Mouse (Mus musculus) embryonic facial prominence, embryonic 13.5 days (tissue): ENCODE measurements at regions not wholly inside any gene's neighbourhood (a gene's known extent, or its start where the extent isn't known, plus 50 kb on each side); places are given as distances from the start of the nearest gene placed in this dataset.

ENCODE experiments used
- ATAC-seq: fragments of 200-750 bp; cut with Nextera tagmentation; 2 replicates; pipeline ENCODE4 v1.8.0; 2017; ENCODE audit warnings: low read depth; ENCODE audit not compliant: insufficient number of reproducible peaks, insufficient read depth, low FRiP score, low TSS enrichment
- H3K27ac ChIP-seq: fragments of 300-500 bp; sonication (generic); 2 replicates; pipeline ENCODE4 v1.5.1; 2015; ENCODE audit warnings: moderate library complexity, mild to moderate bottlenecking, inconsistent platforms
- H3K27me3 ChIP-seq: fragments of 300-500 bp; sonication (generic); 2 replicates; pipeline ENCODE4 v1.6.1; 2015; ENCODE audit warnings: mild to moderate bottlenecking, inconsistent platforms
- H3K36me3 ChIP-seq: fragments of 300-500 bp; sonication (generic); 2 replicates; pipeline ENCODE4 v1.6.1; 2015; ENCODE audit warnings: mild to moderate bottlenecking, inconsistent platforms
- H3K4me1 ChIP-seq: fragments of 300-500 bp; sonication (generic); 2 replicates; pipeline ENCODE4 v1.6.1; 2015; ENCODE audit warnings: inconsistent platforms
- H3K4me2 ChIP-seq: fragments of 300-500 bp; sonication (generic); 2 replicates; pipeline ENCODE4 v1.6.1; 2015; ENCODE audit warnings: moderate library complexity, mild to moderate bottlenecking, inconsistent platforms
- H3K4me3 ChIP-seq: fragments of 300-500 bp; sonication (generic); 2 replicates; pipeline ENCODE4 v1.5.1; 2015; ENCODE audit warnings: mild to moderate bottlenecking, inconsistent platforms
- H3K9ac ChIP-seq: fragments of 300-500 bp; sonication (generic); 2 replicates; pipeline ENCODE4 v1.6.1; 2015; ENCODE audit warnings: mild to moderate bottlenecking, inconsistent platforms
- H3K9me3 ChIP-seq: fragments of 300-500 bp; sonication (generic); 2 replicates; pipeline ENCODE4 v1.6.1; 2016; ENCODE audit warnings: inconsistent platforms
- WGBS: fragments of 180-500 bp; shearing (Covaris S2); methylation state at CpG from one replicate; pipeline ENCODE4 v1.1.7; 2015; ENCODE audit warnings: mixed read lengths; 5-methylcytosine and 5-hydroxymethylcytosine counted together

DNA sequence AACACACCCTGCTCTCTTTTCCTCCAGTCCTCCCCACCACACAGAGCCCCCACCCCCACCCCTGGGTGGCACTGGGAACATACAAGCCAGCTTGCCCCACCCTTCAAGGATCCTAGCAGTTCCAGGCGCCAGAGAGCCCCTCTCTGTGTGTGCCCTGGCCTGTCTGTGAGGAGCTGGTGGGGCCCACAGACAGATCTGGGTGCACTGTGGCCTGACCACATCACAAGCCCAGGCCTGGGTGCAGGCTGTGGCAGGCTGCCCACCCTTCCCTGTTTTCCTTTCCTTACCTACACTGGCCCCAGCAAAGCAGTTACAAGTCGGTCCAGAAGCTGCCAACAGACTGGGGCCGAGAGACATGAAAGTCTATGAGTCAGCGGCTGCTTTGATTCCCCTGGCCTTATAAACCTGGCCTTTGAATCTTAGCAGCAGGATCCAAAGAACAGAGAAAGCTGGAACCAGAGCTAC, 74.8 kb upstream of the Spred2 start:
- peak overlapping the region; percentile 65 for H3K27ac ChIP-seq
- no peaks in the 10 kb centered on the region for H3K9me3 ChIP-seq

DNA sequence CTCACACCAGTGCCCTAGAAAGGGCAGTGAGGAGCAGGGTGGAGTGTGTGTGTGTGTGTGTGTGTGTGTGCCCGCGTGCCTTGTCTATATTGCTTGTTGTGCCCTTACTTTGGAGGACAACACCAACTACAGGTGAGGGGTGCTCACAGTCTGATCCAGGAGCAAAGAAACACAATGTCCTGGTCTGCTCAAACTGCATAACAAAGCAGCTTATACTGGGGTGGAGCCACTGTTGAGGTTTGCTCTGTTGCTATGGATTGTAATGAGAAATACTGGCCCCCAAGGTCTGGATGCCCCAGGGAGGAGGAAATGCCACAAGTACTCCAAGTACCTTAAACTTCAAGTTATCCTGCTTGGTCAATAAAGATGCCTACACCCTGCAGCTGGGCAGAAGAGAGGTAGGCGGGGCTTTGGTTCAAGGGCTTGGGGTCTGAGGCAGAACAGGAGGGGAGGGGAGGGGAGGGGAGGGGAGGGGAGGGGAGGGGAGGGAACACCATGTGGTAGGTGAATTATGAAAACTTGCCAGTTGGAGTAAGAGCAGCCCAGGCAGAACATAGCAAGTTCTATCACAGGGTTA, 74.2 kb upstream of the Spred2 start:
- 0 out of 2 replicates have a peak, but pooled peaks have one; percentile 23 for ATAC-seq
- H3K9me3 ChIP-seq, result no peaks in the 10 kb centered on the region
- no peaks in the 10 kb centered on the region for H3K27me3 ChIP-seq
- no peak overlapping the region for H3K4me2 ChIP-seq
- no peak overlapping the region for H3K4me3 ChIP-seq
- peaks cover 17% of the 10 kb centered on the region for H3K4me1 ChIP-seq
- WGBS, result 80% methylated on average over 2 of the region's 3 CpGs
- H3K9ac ChIP-seq, result no peak overlapping the region
- peak overlapping the region; percentile 65 for H3K27ac ChIP-seq
- H3K36me3 ChIP-seq, result no peaks in the 10 kb centered on the region

More for the DNA sequence above, 74.8 kb upstream of the Spred2 start:
- 41% methylated on average over 4 of the region's 4 CpGs for WGBS
- Histone ChIP-seq H3K9ac (no peak overlapping the region), H3K4me2 (no peak overlapping the region), H3K4me3 (no peak overlapping the region), H3K4me1 (peaks cover 17% of the 10 kb centered on the region), H3K27me3 (no peaks in the 10 kb centered on the region), H3K36me3 (no peaks in the 10 kb centered on the region)
- no peak for ATAC-seq

DNA sequence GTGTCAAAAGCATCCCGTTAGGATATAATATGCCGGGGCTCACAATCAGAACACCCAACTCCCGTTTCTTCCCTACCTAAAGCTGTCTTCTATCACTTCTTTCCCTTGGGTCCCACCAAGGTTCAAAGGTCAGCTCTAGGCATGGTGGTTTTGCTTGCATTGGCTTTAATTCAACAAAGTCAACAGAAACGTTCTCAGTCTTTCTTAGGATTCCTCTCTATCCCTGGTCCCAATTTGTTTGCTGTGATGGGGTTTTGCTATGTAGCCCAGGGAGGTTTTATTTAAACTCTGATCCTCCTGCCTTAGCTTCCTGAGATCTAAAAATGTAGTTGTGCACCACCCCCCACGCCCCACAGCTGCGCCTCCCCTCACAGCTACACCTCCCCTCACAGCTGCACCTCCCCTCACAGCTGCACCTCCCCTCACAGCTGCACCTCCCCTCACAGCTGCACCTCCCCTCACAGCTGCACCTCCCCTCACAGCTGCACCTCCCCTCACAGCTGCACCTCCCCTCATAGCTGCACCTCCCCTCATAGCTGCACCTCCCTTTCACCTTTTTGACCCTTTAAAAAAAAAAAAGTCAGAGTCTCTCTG, 73.1 kb upstream of the Spred2 start:
- Histone ChIP-seq H3K27me3 (no peaks in the 10 kb centered on the region), H3K27ac (no peak overlapping the region; the same call in 1 of the 2 replicates), H3K9ac (no peak overlapping the region), H3K4me1 (peaks cover 17% of the 10 kb centered on the region), H3K4me3 (no peak overlapping the region), H3K36me3 (no peaks in the 10 kb centered on the region), H3K4me2 (no peak overlapping the region), H3K9me3 (no peaks in the 10 kb centered on the region)
- WGBS, result 19% methylated on average over 6 of the region's 6 CpGs
- no peak for ATAC-seq

DNA sequence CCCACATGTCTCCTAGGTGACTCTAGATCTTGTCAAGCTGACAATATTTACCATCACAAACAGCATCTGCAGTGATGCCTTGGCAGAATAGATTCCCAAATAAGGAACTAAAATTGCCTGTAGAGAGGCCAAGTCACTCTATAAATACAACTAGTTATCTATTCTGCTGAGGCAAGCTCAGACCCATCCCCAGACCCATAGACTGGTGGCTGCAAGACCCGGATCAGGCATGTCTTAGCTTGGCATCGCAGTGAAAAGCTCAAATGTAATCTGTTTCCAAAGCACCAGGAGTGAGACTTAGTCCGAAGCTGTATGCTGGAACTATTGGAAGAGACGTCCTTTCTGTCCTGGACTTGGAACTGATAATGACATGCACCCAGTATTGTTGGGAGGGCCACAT, 62.6 kb upstream of the Spred2 start:
- H3K27me3 ChIP-seq, result no peaks in the 10 kb centered on the region
- no peak overlapping the region for H3K9ac ChIP-seq
- H3K36me3 ChIP-seq, result no peaks in the 10 kb centered on the region
- H3K9me3 ChIP-seq, result no peaks in the 10 kb centered on the region
- no peak for ATAC-seq
- H3K27ac ChIP-seq, result no peak overlapping the region
- H3K4me2 ChIP-seq, result no peak overlapping the region
- H3K4me1 ChIP-seq, result no peaks in the 10 kb centered on the region
- WGBS, result 77% methylated on average over 4 of the region's 4 CpGs
- no peak overlapping the region for H3K4me3 ChIP-seq

DNA sequence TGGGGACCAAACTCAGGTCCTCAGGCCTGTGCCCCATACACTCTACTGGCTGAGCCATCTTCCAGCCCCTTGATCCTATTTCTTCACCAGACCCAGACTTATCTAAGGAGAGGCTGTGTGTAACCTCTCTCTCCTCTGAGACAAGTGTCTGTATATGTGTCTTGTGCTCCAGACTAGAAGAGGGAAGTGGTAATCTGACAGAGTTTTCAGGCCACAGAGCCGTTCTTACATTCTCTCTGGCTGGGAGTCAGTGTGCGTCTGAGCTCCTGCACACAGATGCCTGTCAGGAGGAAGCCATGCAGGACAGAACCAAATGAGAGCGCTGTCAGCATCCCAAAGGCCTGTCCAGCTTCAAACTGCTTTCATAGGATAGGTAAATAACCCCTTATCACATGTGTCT, 60.8 kb upstream of the Spred2 start:
- no peaks in the 10 kb centered on the region for H3K9me3 ChIP-seq
- no peak overlapping the region for H3K27ac ChIP-seq
- H3K4me3 ChIP-seq, result no peak overlapping the region
- WGBS, result 74% methylated on average over 3 of the region's 3 CpGs
- H3K36me3 ChIP-seq, result no peaks in the 10 kb centered on the region
- no peaks in the 10 kb centered on the region for H3K4me1 ChIP-seq
- H3K9ac ChIP-seq, result no peak overlapping the region
- H3K4me2 ChIP-seq, result no peak overlapping the region
- no peaks in the 10 kb centered on the region for H3K27me3 ChIP-seq
- no peak for ATAC-seq

DNA sequence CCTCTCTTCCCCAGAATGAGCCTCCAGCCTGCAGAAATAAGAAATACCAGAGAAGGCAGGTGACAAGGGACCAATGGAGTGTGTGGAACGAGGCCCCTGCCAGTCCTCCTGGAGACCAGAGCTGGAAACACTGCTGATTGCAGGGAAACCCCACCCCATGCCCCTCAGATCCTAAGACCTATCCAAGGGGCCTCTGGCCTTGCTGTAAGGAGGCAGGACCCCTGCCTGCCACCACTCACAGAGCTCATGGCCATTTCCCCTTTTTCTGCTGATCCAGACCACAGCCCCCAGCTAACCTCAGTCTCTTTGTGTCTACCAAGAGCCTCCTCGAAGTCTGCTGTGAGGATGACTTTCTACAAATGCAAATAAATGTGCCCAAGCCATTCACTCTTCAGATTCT, 57.9 kb upstream of the Spred2 start:
- Histone ChIP-seq H3K9me3 (no peaks in the 10 kb centered on the region), H3K9ac (no peak overlapping the region), H3K4me1 (no peaks in the 10 kb centered on the region), H3K36me3 (no peaks in the 10 kb centered on the region), H3K4me3 (no peak overlapping the region), H3K4me2 (no peak overlapping the region), H3K27ac (no peak overlapping the region), H3K27me3 (no peaks in the 10 kb centered on the region)
- WGBS, result 42% methylated on average over 2 of the region's 2 CpGs
- no peak for ATAC-seq

DNA sequence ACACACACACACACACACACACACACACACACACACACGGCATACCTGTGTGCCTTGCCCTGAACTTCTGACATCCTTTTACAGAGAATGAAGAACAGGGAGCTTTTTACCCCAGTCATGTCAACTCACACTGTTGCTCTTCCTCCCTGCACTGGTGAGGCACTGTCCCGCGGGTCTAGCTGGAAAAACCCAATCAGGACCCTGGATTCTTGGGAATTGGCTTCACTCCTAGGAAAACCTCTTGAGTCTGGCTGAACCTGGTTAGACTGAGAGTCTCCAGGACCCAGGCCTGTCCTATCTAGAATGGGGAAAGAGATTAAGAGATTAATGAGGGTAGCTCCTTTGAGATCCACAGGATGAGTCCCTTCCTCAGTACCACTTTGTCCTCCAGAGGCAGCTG, 54.5 kb upstream of the Spred2 start:
- Histone ChIP-seq H3K4me3 (no peak overlapping the region), H3K4me2 (no peak overlapping the region), H3K27ac (no peak overlapping the region), H3K9me3 (no peaks in the 10 kb centered on the region), H3K36me3 (no peaks in the 10 kb centered on the region), H3K9ac (no peak overlapping the region), H3K27me3 (no peaks in the 10 kb centered on the region), H3K4me1 (no peaks in the 10 kb centered on the region)
- WGBS, result 82% methylated on average over 3 of the region's 3 CpGs
- ATAC-seq, result no peak

DNA sequence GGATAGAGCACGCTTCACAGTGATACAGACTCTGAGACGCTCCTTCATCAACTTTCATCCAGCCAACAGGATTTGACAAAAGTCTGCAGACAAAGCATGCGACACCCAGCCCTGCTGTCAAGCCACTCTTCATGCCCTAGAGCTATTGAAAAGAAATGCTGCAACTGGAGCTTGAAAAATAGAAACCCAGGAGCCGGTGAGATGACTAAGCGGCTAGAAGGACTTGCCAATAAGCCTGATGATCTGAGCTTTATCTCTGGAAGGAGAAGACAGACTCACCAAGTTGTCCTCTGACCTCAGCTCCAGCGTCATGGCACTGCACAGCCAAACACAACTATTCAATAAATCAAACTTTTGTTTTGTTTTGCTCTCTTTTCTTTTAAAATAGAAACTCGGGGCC, 54.0 kb upstream of the Spred2 start:
- Histone ChIP-seq H3K9me3 (no peaks in the 10 kb centered on the region), H3K27me3 (no peaks in the 10 kb centered on the region), H3K9ac (no peak overlapping the region), H3K4me1 (no peaks in the 10 kb centered on the region), H3K4me2 (no peak overlapping the region), H3K36me3 (no peaks in the 10 kb centered on the region), H3K4me3 (no peak overlapping the region), H3K27ac (no peak overlapping the region)
- no peak for ATAC-seq
- WGBS, result 64% methylated on average over 7 of the region's 7 CpGs

DNA sequence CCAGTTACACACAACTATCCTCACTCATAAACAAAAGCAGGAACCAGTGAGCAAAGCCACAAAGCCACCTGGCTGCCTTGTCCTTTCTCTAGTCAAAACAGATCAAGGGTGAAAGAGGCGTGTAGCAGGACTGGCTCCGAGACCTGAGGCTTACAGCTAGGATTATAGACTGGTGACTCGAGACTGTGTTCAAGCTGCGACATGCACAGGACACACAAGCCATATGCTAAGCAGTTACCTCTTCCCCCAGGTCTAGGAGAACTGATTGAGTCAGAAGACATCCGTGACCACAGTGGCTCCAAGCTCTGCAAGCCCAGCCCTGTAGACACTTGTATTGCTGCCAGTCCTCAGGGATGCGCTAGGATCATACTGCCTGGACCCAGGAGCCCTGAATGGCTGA, 50.4 kb upstream of the Spred2 start:
- Histone ChIP-seq H3K4me2 (no peak overlapping the region), H3K27me3 (no peaks in the 10 kb centered on the region), H3K4me1 (no peaks in the 10 kb centered on the region), H3K36me3 (no peaks in the 10 kb centered on the region), H3K9ac (no peak overlapping the region), H3K9me3 (no peaks in the 10 kb centered on the region), H3K27ac (no peak overlapping the region), H3K4me3 (no peak overlapping the region)
- WGBS, result 81% methylated on average over 6 of the region's 6 CpGs
- no peak for ATAC-seq
